Mouse (Mus musculus): ENCODE results near the gene Tbx6. TPM values are rescaled to one million over a fixed set of nuclear protein-coding genes. Genes with fewer than 3 reads are reported as not detected.

Tbx6 gene
- polyA plus RNA-seq, 1 experiment from 2014 or later, result 0.29 TPM

DNA sequence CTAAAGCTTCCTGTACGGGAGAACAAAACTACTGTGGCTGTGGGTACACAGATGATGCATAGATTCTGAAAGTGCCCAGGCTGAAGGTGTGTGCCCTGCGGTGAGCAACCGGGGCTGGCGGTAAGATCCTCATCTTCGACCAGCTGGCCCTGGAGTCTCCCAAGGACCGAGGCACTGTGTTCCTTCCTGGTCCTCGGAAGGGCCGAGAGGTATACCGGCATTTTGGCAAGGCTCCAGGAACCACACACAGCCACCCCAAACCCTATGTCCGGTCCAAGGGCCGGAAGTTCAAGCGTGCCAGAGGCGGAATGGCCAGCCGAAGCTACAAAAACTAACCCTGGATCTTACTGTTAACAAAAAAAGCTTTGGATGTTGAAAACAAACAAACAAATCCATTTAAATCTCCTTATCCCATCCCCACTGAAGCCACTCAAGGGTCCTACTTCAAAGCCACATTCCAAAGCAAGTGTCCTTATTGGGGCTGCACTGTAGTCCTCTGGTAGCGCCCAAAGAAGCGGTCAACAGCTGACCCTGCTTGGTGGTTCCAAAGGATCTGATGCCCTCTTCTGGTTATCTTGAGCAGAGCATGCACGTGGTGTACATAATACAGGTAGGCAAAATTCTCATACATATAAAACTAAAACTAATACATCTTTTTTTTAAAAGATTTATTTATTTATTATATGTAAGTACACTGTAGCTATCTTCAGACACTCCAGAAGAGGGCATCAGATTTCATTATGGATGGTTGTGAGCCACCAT lies 31.5 kb upstream of the Tbx6 start:
- no peak overlapping the region for H3K27ac ChIP-seq (ENCODE audit: low read length)
- no peaks in the 10 kb centered on the region for H3K9me3 ChIP-seq (ENCODE audit: low read length)
- no peak for ATAC-seq (ENCODE audit: low FRiP score, low TSS enrichment)
- no peaks in the 10 kb centered on the region for H3K36me3 ChIP-seq (ENCODE audit: insufficient read depth, low read length)
- H3K9ac ChIP-seq (replicated peaks; ENCODE audit: low read length), result no peak overlapping the region
- H3K4me3 ChIP-seq (ENCODE audit: low read length), result no peak overlapping the region
- no peaks in the 10 kb centered on the region for H3K4me1 ChIP-seq (ENCODE audit: insufficient read depth, low read length)
- H3K27me3 ChIP-seq (ENCODE audit: insufficient read depth, low read length), result no peaks in the 10 kb centered on the region
- no peak overlapping the region for H3K4me2 ChIP-seq (replicated peaks; ENCODE audit: low read depth, low read length)
- 88% methylated on average over 17 of the region's 17 CpGs for WGBS

DNA sequence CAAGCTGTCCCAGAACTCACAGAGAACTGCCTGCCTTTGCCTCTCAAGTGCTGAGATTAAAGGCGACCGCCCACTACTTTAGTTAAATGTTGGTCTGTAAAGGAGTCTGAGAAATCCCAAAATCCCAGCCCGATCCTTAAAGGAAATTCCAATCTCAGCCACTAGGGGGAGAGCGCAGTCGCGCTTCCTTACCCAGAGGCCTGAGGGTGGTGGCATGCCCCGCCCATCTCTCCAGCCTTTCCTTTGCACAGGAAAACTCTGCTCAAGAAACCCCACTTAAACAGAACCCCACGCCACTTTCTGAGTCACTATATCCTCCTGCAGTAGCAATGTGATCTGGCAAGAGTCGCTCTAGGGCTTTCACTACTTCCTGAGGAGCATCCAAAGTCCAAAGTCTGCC lies 26.4 kb upstream of the Tbx6 start:
- Histone ChIP-seq H3K4me1 (ENCODE audit: insufficient read depth, low read length) (peaks cover 7% of the 10 kb centered on the region; the same call in 1 of the 2 replicates), H3K27ac (ENCODE audit: low read length) (no peak overlapping the region), H3K4me2 (replicated peaks; ENCODE audit: low read depth, low read length) (peak overlapping the region; percentile 36), H3K4me3 (ENCODE audit: low read length) (no peak overlapping the region), H3K9ac (replicated peaks; ENCODE audit: low read length) (peak overlapping the region; percentile 66), H3K36me3 (ENCODE audit: insufficient read depth, low read length) (no peaks in the 10 kb centered on the region), H3K9me3 (ENCODE audit: low read length) (no peaks in the 10 kb centered on the region), H3K27me3 (ENCODE audit: insufficient read depth, low read length) (no peaks in the 10 kb centered on the region)
- WGBS, result under 1% methylated on average over 9 of the region's 9 CpGs
- peak; percentile 72 for ATAC-seq (ENCODE audit: low FRiP score, low TSS enrichment)

DNA sequence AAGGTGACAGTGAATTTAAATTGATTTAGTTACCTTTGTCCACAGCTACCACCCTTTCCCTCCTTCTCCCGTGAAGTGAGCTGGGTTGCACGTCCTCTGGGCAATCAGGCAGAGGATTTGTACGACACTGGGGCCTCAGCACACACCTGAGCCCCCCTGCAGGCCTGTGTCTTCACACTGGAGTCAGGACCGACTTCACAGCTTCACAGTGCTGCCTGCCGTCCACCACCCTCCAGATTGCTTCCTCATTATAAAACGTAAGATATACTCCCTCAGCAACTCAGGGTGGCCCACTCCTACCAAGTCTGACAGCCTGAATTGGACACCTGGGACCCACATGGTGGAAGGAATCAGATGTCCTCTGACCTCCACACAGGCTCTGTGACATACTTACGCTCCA lies 22.7 kb upstream of the Tbx6 start:
- Histone ChIP-seq H3K27me3 (ENCODE audit: insufficient read depth, low read length) (no peaks in the 10 kb centered on the region), H3K9me3 (ENCODE audit: low read length) (no peaks in the 10 kb centered on the region), H3K9ac (replicated peaks; ENCODE audit: low read length) (no peak overlapping the region), H3K4me2 (replicated peaks; ENCODE audit: low read depth, low read length) (no peak overlapping the region), H3K4me1 (ENCODE audit: insufficient read depth, low read length) (peaks cover 30% of the 10 kb centered on the region), H3K27ac (ENCODE audit: low read length) (no peak overlapping the region), H3K4me3 (ENCODE audit: low read length) (no peak overlapping the region), H3K36me3 (ENCODE audit: insufficient read depth, low read length) (peaks cover 8% of the 10 kb centered on the region; the same call in 1 of the 2 replicates)
- 65% methylated on average over 7 of the region's 7 CpGs for WGBS
- ATAC-seq (ENCODE audit: low FRiP score, low TSS enrichment), result no peak

DNA sequence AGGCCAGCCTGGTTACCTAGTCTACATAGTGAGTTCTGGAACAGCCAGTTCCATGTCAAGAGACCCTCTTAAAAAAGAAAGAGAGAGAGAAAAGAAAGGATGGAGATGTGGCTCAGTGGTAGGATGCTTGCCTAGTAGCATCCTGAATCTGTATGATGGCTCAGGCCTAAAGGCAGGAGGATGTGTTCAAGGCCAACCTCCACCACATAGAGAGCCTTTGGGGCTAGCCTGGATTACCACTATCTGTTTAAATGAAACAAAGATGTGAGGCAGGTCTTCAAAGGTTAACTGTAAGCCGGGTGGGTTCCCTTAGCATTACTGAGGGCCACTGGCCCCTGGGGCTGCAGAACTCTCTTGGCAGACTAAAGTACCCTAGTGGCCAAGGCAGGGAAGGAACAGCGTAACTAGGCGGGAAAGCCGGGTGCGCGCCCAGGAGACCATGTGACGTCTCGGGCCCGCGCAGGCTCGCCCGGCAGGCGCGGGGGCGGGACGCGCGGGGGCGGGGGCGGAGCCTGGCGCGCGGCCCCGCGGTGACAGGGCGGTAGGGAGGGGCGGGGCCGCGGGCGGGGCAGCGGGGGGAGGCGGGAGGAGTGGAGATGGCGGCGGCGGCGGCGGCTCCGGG lies 22.1 kb upstream of the Tbx6 start, which contains the start of gene Mapk3:
TSS of gene Mapk3 (plus strand) at position 552 of the 622 bp plus-strand sequence.
- Histone ChIP-seq H3K36me3 (ENCODE audit: insufficient read depth, low read length) (peaks cover 13% of the 10 kb centered on the region), H3K4me1 (ENCODE audit: insufficient read depth, low read length) (peaks cover 30% of the 10 kb centered on the region), H3K27ac (ENCODE audit: low read length) (peak within 1 kb of the TSS; percentile 95), H3K4me3 (ENCODE audit: low read length) (peak within 1 kb of the TSS; percentile 88), H3K9me3 (ENCODE audit: low read length) (no peaks in the 10 kb centered on the region), H3K27me3 (ENCODE audit: insufficient read depth, low read length) (no peaks in the 10 kb centered on the region), H3K9ac (replicated peaks; ENCODE audit: low read length) (peak within 1 kb of the TSS; percentile 92), H3K4me2 (replicated peaks; ENCODE audit: low read depth, low read length) (peak within 1 kb of the TSS; percentile 84)
- 0% methylated on average over 9 of the region's 38 CpGs for WGBS
- ATAC-seq (ENCODE audit: low FRiP score, low TSS enrichment), result peak; percentile 60

DNA sequence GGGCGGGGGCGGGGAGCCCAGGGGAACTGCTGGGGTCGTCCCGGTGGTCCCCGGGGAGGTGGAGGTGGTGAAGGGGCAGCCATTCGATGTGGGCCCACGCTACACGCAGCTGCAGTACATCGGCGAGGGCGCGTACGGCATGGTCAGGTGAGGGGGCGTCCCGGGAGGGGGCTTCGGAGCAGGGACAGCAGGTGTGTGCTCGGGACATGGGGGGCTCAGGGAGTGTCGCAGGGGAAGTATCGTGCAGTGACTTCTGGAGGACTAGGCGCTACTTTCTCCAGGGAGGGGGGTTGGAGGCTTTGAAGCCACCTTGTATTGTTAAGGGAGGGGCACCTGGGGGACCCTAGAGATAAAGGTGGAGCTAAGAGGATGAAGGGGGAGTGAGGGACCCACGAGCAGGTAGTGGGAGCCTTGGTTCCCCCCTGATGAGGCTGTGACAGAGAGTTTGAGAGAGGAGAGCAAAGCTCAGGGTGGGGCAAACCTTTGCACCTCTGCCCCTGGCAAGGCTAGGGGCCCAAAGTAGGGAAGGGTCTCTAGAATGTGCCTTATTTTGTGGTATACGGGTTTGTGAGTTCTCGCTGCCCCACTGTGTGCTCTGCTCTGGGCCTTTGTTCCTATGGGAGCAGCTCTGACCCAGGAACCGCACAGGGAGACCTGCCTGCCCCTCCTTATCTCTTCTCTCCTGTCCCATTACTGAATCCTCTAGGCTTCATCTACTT lies 21.5 kb upstream of the Tbx6 start:
- H3K27ac ChIP-seq (ENCODE audit: low read length), result peak overlapping the region; percentile 95
- H3K27me3 ChIP-seq (ENCODE audit: insufficient read depth, low read length), result no peaks in the 10 kb centered on the region
- peak overlapping the region; percentile 92 for H3K9ac ChIP-seq (replicated peaks; ENCODE audit: low read length)
- H3K4me3 ChIP-seq (ENCODE audit: low read length), result peak overlapping the region; percentile 88
- H3K9me3 ChIP-seq (ENCODE audit: low read length), result no peaks in the 10 kb centered on the region
- peaks cover 19% of the 10 kb centered on the region for H3K36me3 ChIP-seq (ENCODE audit: insufficient read depth, low read length)
- peak; percentile 47 for ATAC-seq (ENCODE audit: low FRiP score, low TSS enrichment)
- peaks cover 30% of the 10 kb centered on the region for H3K4me1 ChIP-seq (ENCODE audit: insufficient read depth, low read length)
- 1% methylated on average over 17 of the region's 24 CpGs for WGBS
- peak overlapping the region; percentile 84 for H3K4me2 ChIP-seq (replicated peaks; ENCODE audit: low read depth, low read length)

DNA sequence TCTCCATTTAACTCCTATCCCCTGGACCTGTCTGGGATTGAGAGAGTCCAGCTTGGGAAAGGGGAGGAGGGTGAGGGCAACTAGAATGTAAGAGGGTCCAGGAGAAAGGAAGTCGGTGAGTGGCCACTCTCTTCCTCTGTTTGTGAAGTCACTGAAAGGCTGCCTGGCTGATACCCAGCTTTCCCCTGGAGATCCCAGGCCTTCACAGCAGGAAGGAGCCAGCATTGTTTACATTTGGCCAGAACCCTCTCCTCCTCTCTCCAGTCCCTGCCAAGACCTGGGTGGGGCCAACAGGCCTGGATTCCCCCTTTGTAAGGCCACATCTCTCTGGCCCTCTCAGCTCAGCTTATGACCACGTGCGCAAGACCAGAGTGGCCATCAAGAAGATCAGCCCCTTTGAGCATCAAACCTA lies 20.9 kb upstream of the Tbx6 start:
- peak; percentile 74 for ATAC-seq (ENCODE audit: low FRiP score, low TSS enrichment)

DNA sequence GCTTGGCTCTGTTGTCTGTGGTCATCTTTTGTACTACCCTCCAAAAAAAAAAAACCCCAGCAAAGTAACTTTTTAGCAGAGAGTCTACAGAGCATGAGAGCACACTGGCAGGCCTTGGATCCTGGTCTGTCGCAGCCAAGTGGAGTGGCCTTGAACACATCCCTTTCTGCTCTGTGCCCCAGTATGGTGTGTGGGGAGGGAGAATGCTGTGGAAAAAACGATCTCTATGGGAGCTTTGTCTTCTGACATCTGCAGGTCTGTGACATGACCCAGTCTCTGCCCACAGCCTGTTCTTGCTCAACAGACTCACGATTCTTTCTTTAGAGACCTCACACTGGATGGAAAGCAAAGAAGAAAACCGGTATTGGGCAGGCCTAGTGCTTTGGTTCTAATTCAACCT lies 20.3 kb upstream of the Tbx6 start:
- Histone ChIP-seq H3K9me3 (ENCODE audit: low read length) (no peaks in the 10 kb centered on the region), H3K27ac (ENCODE audit: low read length) (peak overlapping the region; percentile 95), H3K4me3 (ENCODE audit: low read length) (peak overlapping the region; percentile 88), H3K9ac (replicated peaks; ENCODE audit: low read length) (peak overlapping the region; percentile 92; the same call in 1 of the 2 replicates), H3K27me3 (ENCODE audit: insufficient read depth, low read length) (no peaks in the 10 kb centered on the region), H3K36me3 (ENCODE audit: insufficient read depth, low read length) (peaks cover 20% of the 10 kb centered on the region), H3K4me1 (ENCODE audit: insufficient read depth, low read length) (peaks cover 27% of the 10 kb centered on the region), H3K4me2 (replicated peaks; ENCODE audit: low read depth, low read length) (peak overlapping the region; percentile 84)
- 62% methylated on average over 4 of the region's 4 CpGs for WGBS
- no peak for ATAC-seq (ENCODE audit: low FRiP score, low TSS enrichment)

More for the DNA sequence above, 20.9 kb upstream of the Tbx6 start:
- H3K27ac ChIP-seq (ENCODE audit: low read length), result peak overlapping the region; percentile 95
- H3K36me3 ChIP-seq (ENCODE audit: insufficient read depth, low read length), result peaks cover 20% of the 10 kb centered on the region
- H3K4me3 ChIP-seq (ENCODE audit: low read length), result peak overlapping the region; percentile 88
- H3K9me3 ChIP-seq (ENCODE audit: low read length), result no peaks in the 10 kb centered on the region
- H3K4me2 ChIP-seq (replicated peaks; ENCODE audit: low read depth, low read length), result peak overlapping the region; percentile 84
- H3K27me3 ChIP-seq (ENCODE audit: insufficient read depth, low read length), result no peaks in the 10 kb centered on the region
- WGBS, result 17% methylated on average over 3 of the region's 3 CpGs
- peak overlapping the region; percentile 92 for H3K9ac ChIP-seq (replicated peaks; ENCODE audit: low read length)
- peaks cover 27% of the 10 kb centered on the region for H3K4me1 ChIP-seq (ENCODE audit: insufficient read depth, low read length)

DNA sequence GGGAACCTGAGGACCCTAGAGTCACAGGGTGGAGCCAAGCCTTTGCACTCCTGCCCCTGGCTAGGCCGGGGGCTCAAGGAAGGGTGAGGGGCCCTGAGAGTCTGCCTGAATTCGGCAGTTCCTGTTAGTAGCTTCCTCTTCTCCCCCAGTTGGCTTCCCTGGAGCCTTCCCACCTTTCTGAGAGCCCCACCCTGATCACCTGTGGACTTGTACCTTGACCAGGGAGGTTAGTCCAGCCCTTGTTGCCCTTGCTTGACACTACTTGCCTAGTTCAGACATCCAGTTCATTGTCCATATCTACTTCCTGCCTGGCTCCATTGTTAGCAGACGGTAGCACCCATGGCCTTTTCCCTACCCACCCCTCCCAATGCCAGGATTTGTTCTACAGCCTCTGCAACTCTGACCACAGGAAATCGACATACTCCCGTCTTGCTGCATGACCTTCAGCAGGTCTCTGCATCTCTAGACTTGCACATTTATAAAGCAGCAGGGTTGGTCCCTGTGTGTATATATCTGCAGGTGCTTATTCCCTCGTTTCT lies 19.7 kb upstream of the Tbx6 start:
- no peak for ATAC-seq (ENCODE audit: low FRiP score, low TSS enrichment)
- H3K27ac ChIP-seq (ENCODE audit: low read length), result peak overlapping the region; percentile 26; the same call in 1 of the 2 replicates
- no peak overlapping the region for H3K9ac ChIP-seq (replicated peaks; ENCODE audit: low read length)
- peaks cover 24% of the 10 kb centered on the region for H3K36me3 ChIP-seq (ENCODE audit: insufficient read depth, low read length)
- no peaks in the 10 kb centered on the region for H3K9me3 ChIP-seq (ENCODE audit: low read length)
- H3K4me3 ChIP-seq (ENCODE audit: low read length), result no peak overlapping the region
- peaks cover 27% of the 10 kb centered on the region for H3K4me1 ChIP-seq (ENCODE audit: insufficient read depth, low read length)
- H3K27me3 ChIP-seq (ENCODE audit: insufficient read depth, low read length), result no peaks in the 10 kb centered on the region
- WGBS, result 69% methylated on average over 6 of the region's 6 CpGs
- no peak overlapping the region; the same call in 1 of the 2 replicates for H3K4me2 ChIP-seq (replicated peaks; ENCODE audit: low read depth, low read length)

DNA sequence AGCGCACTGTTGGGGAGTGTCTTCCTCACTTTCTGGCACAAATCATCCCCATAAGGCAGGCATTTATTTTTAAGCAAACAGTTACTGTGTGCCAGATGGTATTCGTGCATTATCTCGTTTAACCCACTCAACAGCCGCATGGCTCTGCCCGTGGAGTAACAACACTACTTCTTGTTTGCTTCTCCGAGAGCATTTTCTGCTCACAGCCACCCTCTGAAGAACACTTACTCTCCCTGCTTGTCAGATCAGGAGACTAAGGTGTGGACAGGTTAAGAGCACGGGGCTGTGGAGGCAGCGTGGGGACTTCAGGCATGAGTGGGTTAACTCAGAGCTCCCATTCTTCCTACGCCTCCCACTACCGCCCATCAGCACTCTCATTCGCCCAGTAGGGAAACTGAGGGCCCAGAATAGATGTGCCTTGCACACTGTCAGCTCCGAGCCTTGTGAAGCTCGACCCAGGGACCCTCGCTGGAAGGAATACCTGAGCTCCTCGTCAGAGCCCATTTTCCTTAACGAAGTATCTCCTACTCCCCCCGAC lies 18.7 kb upstream of the Tbx6 start:
- H3K9ac ChIP-seq (replicated peaks; ENCODE audit: low read length), result no peak overlapping the region
- no peaks in the 10 kb centered on the region for H3K9me3 ChIP-seq (ENCODE audit: low read length)
- peaks cover 27% of the 10 kb centered on the region for H3K4me1 ChIP-seq (ENCODE audit: insufficient read depth, low read length)
- H3K36me3 ChIP-seq (ENCODE audit: insufficient read depth, low read length), result peaks cover 33% of the 10 kb centered on the region
- ATAC-seq (ENCODE audit: low FRiP score, low TSS enrichment), result no peak
- H3K4me3 ChIP-seq (ENCODE audit: low read length), result no peak overlapping the region
- no peak overlapping the region for H3K27ac ChIP-seq (ENCODE audit: low read length)
- no peak overlapping the region for H3K4me2 ChIP-seq (replicated peaks; ENCODE audit: low read depth, low read length)
- H3K27me3 ChIP-seq (ENCODE audit: insufficient read depth, low read length), result no peaks in the 10 kb centered on the region
- 73% methylated on average over 17 of the region's 17 CpGs for WGBS

All from kidney, embryonic 16.5 days (tissue).